Mouse (Mus musculus) thymus, postnatal 36 days (tissue): ENCODE results near the gene Diablo.
"Not testable (repeated sequence)": the region's sequence is repeated elsewhere in the genome, so short reads cannot be mapped to it uniquely, and the experiment has no call there.

ENCODE experiments used
- DNase-seq, 2 experiments: peaks; one replicate each; pipeline ENCODE4 v3.0.0; 2022; ENCODE audit warnings: mixed read lengths in 2 of 2

Diablo gene

DNA sequence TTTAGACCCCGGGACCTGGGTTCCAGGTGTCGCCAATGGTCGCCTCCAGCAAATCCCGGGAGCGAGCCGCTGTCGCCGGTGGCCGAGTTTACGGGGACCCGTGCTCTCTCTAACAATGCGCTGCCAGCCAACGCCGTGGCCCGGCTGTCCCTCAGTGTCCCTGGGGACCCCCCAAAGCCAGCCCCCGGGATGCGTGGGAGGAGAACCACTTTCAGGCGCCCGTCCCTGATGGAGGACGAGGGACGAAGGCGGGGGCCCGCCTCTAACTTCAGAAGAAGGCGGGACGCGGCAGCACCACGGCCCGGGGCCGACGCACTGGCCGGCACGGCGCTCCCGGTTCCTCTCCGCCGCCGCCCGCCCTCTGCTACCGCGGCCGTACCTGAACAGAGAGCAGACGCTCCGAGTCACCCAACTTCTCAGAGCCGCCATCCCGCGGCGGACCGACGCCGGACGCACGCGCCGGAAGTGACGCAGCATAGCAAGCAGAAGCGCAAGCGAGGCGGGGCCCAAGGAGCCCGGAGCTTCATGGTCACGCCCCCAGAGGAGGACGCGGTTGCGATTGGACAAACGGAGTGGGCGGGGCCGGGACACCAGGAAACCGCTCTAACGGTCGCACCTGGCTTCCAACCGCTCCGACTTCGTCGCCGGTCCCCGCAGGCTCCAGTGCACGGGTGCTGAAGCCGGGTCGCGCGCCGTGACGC is at the start of gene Diablo:
Gene Diablo (minus strand): TSS at position 485 of the 701 bp plus-strand sequence.
- DNase-seq: peak; percentile 99

GRCm38 (mm10) chr5:123573362-123573761 is 49.4 kb upstream of the Diablo start:
- DNase-seq: no peak

- DNase-seq: peak; percentile 97 to 98
Observed at GRCm38 (mm10) chr5:123572357-123573186, 48.6 kb upstream of the Diablo start, which contains the start of gene Vps33a. Vps33a (minus strand) TSS chr5:123573038.

DNA sequence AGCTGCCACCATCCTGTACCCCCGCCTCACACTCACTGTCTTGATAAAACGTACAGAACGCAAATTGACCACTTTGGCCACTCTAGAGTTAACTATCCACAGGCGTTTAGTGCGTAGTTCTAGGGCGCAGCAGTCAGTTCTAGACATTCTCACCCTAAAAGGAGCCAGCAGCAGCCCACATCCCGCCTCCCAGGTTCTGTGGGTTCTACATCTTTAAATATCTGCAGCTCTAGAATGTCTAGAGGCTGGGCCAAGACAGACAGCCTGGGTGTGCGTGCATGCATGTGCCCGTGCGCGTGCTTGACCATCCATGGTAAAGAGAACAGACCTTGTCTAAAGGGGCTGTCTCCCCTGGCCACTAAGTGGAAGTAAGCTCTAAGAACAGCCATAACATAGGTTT is 37.2 kb upstream of the Diablo start:
- DNase-seq: no peak

GRCm38 (mm10) chr5:123559588-123559987 is 35.6 kb upstream of the Diablo start:
- no peak for DNase-seq

DNA sequence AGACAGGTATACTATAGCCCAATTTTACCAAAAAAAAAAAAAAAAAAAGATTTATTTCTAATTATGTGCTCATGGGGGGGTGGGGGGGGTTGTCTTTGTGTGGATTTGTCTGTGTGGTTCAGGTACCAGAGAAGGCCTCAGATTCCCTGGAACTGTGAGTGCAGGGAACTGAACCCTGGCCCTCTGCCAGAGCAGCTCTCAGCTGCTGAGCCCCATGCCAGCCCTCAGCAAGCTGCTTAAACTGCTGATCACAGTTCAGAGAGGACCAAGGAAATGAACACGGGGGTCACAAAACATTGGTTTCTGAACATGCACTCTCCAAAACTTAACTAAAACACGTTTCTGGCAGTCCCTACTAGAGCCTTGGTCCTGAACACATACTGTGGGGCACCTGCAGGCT is 32.5 kb upstream of the Diablo start:
- DNase-seq: no peak

GRCm38 (mm10) chr5:123555693-123556092 is 31.7 kb upstream of the Diablo start:
- DNase-seq: no peak

GRCm38 (mm10) chr5:123533801-123534200 is 9.8 kb upstream of the Diablo start:
- DNase-seq: no peak

- DNase-seq: no peak
Observed at GRCm38 (mm10) chr5:123530056-123530455, 6.1 kb upstream of the Diablo start.

GRCm38 (mm10) chr5:123528641-123529040 is 4.7 kb upstream of the Diablo start:
- DNase-seq: no peak

DNA sequence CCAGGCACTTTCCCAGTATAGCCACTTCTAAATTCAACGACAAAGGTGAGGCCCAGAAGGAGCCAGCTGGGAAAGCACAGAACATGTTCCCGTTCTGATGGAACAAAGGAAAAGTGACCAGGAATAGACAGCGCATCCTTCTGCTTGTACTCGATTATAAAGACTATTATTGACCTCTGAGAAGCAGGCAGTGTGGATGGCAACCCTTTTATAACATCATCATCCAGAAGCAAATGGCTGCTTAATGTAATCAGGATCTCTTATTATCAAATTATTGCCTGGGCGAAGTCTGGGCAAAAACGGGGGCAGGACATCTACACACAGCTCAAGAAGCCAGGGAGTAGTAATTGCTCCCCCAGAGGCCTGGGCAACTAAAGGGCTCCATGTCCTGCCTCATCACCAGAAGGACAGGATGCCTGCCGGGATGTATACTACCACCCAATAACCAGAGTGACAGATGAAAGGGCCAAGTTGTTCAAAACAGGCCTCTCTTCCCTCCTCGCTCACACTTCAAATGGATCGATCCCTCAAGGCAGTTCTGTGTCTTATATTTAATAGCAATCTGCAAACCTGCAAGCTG is 2.0 kb upstream of the Diablo start:
- no peak for DNase-seq

DNA sequence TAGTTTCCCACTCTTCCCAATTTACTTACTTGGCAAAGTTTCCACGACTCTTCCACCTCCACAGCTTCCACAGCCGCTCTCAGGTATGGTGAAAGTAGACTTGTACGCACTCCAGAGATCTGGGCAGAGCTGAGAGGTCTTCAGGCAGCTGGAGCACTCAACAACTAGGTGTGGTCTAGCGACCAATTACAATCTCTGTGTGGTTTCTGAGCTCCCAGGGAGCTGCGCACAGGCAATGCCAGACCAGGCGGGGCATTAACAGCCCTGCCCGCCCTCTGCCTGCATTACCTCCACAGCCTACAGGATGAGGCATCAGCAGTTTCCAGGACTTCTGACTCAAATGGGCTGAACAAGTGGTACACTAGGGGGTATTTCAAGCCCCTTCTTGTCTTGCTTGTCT is 1.3 kb upstream of the Diablo start, which contains the start of gene Gm49027:
Gene Gm49027 (minus strand): TSS at position 208 of the 400 bp plus-strand sequence.
- no peak for DNase-seq

DNA sequence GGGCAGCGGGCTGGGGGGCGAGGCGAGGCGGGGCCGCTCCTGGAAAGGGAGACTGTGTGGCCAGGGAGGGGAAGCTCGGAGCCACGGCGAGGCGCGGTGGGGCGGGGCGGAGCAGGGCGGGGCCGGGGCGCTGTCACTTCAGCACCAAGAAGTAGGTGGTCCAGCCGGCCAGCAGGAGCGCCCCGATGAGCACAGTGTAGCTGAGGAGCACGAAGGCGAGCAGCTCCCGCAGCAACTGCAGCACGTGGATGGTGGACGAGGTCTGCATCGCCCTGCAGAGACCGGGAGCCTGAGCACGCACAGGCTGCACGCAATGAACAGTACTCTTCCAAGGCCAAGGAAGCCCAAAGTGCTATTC is 396 bp upstream of the Diablo start:
- no peak for DNase-seq

GRCm38 (mm10) chr5:123522166-123522565 is 1.8 kb downstream of the Diablo start:
- no peak for DNase-seq

- no peak for DNase-seq
Observed at GRCm38 (mm10) chr5:123521621-123522020, 2.4 kb downstream of the Diablo start.

DNA sequence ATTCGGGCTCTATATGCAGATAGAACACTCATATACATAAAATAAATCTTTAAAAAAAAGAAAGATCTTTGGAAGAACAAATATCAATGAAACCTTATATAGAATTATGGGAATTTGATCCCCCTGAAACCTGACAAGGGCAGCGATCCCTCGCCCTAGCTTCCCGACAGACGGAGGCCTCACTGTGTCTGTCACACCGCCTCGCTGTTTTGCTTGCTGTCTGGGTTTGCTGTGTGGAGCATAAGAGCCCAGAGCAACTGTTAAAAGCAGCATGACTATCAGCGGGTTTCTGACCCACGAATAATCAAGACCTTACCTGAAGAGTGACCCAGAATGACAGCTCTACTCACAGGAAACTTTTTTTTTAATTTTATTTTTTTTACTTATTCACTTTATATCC is 3.3 kb downstream of the Diablo start:
- DNase-seq: no peak

DNA sequence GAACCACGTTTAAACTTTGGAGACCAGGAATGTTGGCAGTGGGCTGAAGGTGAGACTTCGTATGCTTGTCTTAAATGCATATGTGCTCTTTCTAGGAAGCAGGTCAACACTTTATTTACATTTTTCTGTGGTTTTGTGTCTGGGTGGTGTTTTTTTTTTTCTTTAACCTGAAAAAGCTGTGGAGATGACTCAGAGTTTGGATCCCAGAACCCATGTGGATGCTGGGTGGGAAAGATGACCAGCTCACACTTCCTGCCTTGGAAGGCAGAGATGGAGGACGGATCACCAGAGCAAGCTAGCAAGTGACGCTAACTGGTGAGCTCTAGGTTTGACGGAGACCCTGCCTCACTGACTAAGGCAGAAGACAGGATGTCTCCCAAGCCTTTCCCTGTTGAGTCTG is 9.1 kb downstream of the Diablo start:
- DNase-seq: no peak

DNA sequence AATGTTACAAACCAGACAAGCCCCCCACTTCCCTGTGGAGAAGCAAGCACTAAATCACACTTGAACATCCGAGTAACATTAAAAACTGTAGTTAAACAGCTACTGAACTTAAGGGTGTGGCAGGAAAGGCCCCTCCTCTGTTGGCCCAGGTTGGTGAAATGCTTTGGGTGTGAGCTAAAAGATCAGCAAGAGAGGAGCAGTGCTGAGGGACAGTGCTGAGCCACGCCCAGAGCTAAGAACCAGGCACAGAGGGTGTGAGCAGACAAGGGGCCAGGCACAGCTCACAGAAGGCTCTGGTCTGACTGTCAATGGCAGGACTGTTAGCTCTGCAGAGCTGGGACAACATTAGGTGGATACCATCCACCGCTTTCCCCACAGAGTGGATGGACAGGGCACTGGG is 11.9 kb downstream of the Diablo start:
- no peak for DNase-seq

GRCm38 (mm10) chr5:123511426-123511825 is 12.6 kb downstream of the Diablo start:
- DNase-seq: not testable (repeated sequence)

DNA sequence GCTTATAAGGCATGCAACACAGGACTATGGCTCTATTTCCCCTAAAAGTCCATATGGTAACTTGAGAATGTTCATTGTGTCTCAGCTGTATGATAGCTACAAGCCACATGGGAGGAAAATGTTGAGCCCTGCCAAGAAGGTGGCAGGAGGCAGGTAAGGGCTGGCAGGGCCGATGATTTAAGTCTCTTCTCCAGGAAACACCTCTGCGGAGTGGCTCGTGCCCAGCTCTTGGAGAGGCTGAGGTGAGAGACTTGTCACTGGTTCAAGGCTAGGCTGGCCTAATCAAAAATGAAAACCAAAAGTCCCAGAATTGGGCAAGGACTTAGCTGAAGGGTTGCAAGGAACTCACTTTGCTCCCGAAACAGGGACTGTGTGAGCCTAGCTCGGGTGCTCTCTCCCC is 13.8 kb downstream of the Diablo start, which contains the start of gene B3gnt4:
Gene B3gnt4 (plus strand): TSS at position 301 of the 400 bp plus-strand sequence.
- no peak for DNase-seq

GRCm38 (mm10) chr5:123508921-123509320 is 15.1 kb downstream of the Diablo start:
- DNase-seq: no peak

DNA sequence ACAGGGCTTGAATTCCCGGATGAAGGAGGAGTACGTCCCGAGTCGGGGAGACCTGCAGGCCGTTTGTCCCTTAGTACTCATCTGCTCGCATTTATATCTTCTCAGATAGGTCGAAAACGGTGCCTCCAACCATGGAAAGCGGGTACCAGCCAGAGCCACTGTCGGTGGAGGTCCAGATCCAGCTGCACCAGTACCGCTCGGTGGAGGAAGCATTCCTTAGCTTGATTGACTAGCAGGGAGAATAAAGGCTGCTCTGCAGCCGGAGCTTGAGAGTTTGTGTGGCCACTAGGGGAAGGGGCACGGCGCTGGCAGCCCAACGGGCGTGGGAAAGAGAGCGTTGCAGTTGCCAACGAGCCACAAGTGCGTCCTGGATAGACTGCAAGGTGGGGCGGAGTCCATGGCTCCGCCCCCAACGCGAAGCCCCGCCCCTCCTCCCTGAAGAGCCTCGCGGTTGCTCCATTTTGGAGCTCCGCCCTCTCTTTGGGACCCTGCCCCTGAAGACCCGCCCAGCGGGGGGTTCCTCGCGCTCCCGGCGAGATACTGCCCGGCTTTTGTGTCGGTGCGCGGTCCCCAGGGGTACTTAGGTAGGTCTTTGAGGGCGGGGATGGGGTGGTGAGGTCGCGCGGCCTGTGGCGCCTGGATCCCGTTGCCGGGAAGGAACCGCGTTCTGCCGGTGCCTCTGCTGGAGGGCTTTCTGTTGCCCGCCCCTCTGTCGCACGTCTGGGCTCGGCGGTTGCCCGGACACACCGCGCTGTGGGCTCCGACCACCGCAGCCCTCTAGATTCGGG is 15.8 kb downstream of the Diablo start:
- peak; percentile 83 to 88 for DNase-seq

GRCm38 (mm10) chr5:123501973-123502372 is 22.0 kb downstream of the Diablo start:
- DNase-seq: no peak
